Mouse (Mus musculus) stomach, embryonic 16.5 days (tissue): Measurements from ENCODE around the gene Cyp4f14. TPM values are rescaled to one million over a fixed set of nuclear protein-coding genes. Genes with fewer than 3 reads are reported as not detected.
A peak's percentile ranks its signal among the peaks of the same experiment; 100 is the strongest.
"Not testable (repeated sequence)": the region's sequence is repeated elsewhere in the genome, so short reads cannot be mapped to it uniquely, and the experiment has no call there.

Experiments used
- ATAC-seq: fragments of 200-750 bp; cut with Nextera tagmentation; 2 replicates; pipeline ENCODE4 v1.8.0; 2017; ENCODE audit warnings: moderate number of reproducible peaks, moderate TSS enrichment; ENCODE audit not compliant: insufficient read depth, low FRiP score
- H3K27ac ChIP-seq: fragments of 300-500 bp; sonication (generic); 2 replicates; pipeline ENCODE4 v1.5.1; 2014; ENCODE audit warnings: low read length
- H3K27me3 ChIP-seq: fragments of 300-500 bp; sonication (generic); 2 replicates; pipeline ENCODE4 v1.6.1; 2014; ENCODE audit warnings: low read length, control low read depth, mixed read lengths; ENCODE audit not compliant: control insufficient read depth, insufficient read depth
- H3K36me3 ChIP-seq: fragments of 300-500 bp; sonication (generic); 2 replicates; pipeline ENCODE4 v1.6.1; 2014; ENCODE audit warnings: low read length; ENCODE audit not compliant: control insufficient read depth, insufficient read depth
- H3K4me1 ChIP-seq: fragments of 300-500 bp; sonication (generic); 2 replicates; pipeline ENCODE4 v1.6.1; 2014; ENCODE audit warnings: low read length, control low read depth, mixed read lengths; ENCODE audit not compliant: control insufficient read depth, insufficient read depth
- H3K4me2 ChIP-seq: fragments of 300-500 bp; sonication (generic); 2 replicates; pipeline ENCODE4 v1.6.1; 2014; ENCODE audit warnings: low read depth, low read length, mixed read lengths
- H3K4me3 ChIP-seq: fragments of 300-500 bp; sonication (generic); replicated peaks from 2 replicates; pipeline ENCODE4 v1.5.1; 2014; ENCODE audit warnings: mild to moderate bottlenecking, low read length
- H3K9ac ChIP-seq: fragments of 300-500 bp; sonication (generic); 2 replicates; pipeline ENCODE4 v1.6.1; 2014; ENCODE audit warnings: low read length
- H3K9me3 ChIP-seq: fragments of 300-500 bp; sonication (generic); replicated peaks from 2 replicates; pipeline ENCODE4 v1.6.1; 2016; ENCODE audit warnings: low read length, control low read depth; ENCODE audit not compliant: control insufficient read depth
- WGBS: fragments of 180-500 bp; shearing (Covaris S2); extraction: QIAGEN DNeasy Blood & Tissue Kit; methylation state at CpG from one replicate; pipeline ENCODE4 v1.1.7; 2014; 5-methylcytosine and 5-hydroxymethylcytosine counted together
- polyA plus RNA-seq: library from polyadenylated mRNA; unstranded; fragments of >200 nt; fragmentation: Nextera tagmentation; extraction: Ambion mirVana; gene quantifications from 2 replicates; pipeline ENCODE4 v1.2.1, GENCODE M21; 2015

Cyp4f14 gene
- polyA plus RNA-seq, 1 experiment from 2014 or later, result 0.41 TPM

DNA sequence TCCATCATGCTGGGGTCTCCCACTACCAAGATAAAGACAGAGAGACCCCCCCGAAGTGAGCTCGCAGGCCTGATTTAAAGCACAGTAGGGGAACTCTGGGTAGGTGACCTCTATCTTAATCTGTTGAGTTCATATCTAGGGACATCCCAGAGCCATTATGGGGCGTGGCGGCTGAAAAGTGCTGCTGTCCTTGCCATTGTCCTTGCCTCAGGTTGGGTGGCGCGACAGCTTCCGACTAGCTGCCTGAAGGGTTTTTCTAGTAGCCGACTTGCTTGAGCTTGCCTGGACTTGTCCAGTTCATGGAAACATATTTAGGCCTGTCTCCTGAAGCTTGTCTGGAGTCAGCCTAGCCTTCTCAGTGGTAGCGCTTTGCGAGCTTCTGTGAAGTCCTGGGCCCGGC lies 38.4 kb downstream of the Cyp4f14 start:
- H3K27me3 ChIP-seq, result no peaks in the 10 kb centered on the region
- no peak overlapping the region for H3K9ac ChIP-seq
- H3K36me3 ChIP-seq, result peaks cover 12% of the 10 kb centered on the region; the same call in 1 of the 2 replicates
- H3K9me3 ChIP-seq, result 0 out of 2 replicates have a peak, but pooled peaks cover 4% of the 10 kb centered on the region
- H3K27ac ChIP-seq, result no peak overlapping the region
- no peak overlapping the region for H3K4me3 ChIP-seq
- no peak overlapping the region for H3K4me2 ChIP-seq
- ATAC-seq, result no peak
- H3K4me1 ChIP-seq, result no peaks in the 10 kb centered on the region
- 84% methylated on average over 11 of the region's 11 CpGs for WGBS

DNA sequence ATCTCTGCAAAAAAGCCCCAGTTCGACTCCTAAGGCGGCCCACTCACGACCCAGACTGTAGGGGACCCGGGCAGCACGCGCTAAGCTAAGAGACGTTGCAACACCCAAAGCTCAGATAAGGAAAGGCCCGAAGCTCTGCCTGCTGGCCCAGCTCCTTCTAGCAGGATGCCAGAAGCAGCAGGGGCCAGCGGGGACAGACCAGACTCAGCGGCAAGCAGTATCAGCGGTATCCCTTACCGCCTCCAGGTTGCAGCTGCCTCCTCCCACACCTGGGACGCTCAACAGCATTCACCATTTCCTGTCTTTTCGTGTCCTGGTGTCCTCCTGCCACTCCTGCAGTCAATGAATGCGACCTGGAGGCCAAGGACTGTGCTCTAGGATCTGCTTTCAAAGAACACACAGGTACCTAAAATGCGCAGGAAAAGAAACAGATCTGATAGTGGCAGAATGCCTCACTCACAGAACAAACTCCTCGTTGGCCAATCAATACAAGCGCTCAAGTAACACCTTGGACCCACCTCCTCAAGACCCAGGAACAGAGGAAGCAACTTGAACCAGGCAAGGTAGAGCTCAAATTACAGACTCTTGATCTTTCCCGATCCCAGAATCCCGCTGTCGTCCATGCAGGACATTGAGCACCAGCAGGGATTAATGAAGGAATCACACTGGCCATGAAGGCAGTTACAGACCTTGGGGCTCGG lies 39.5 kb downstream of the Cyp4f14 start:
- Histone ChIP-seq H3K36me3 (0 out of 2 replicates have a peak, but pooled peaks cover 5% of the 10 kb centered on the region), H3K4me3 (peak overlapping the region; percentile 18), H3K4me1 (no peaks in the 10 kb centered on the region), H3K27ac (no peak overlapping the region), H3K4me2 (peak overlapping the region; percentile 35), H3K9ac (no peak overlapping the region), H3K27me3 (no peaks in the 10 kb centered on the region), H3K9me3 (0 out of 2 replicates have a peak, but pooled peaks cover 4% of the 10 kb centered on the region)
- ATAC-seq, result 0 out of 2 replicates have a peak, but pooled peaks have one; percentile 33
- 5% methylated on average over 22 of the region's 22 CpGs for whole genome bisulfite sequencing

DNA sequence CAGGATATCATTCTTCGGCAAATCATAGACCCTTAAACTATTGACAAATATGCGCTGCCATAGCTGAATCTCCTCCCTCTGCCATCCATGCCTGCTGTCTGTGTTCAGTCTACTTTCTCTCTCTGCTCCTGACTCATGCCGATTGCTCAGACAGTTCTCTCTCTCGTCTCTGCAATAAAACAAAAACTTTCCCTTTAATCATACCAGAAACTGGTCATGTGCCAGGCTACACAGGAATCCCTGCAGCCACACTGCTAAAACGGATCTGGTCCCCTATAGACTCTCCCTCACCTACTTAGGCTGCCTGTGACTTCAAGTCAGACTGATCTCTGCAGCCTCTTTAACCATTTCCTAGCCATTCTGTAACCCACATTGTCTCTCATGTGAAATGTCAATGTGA lies 44.4 kb downstream of the Cyp4f14 start:
- Histone ChIP-seq H3K27me3 (no peaks in the 10 kb centered on the region), H3K4me1 (no peaks in the 10 kb centered on the region), H3K9ac (no peak overlapping the region), H3K36me3 (no peaks in the 10 kb centered on the region), H3K4me2 (no peak overlapping the region), H3K4me3 (no peak overlapping the region), H3K27ac (no peak overlapping the region), H3K9me3 (no peaks in the 10 kb centered on the region; the same call in 1 of the 2 replicates)
- no peak for ATAC-seq
- 60% methylated on average over 5 of the region's 5 CpGs for WGBS

GRCm38 (mm10) chr17:32872091-32872490 lies 45.1 kb downstream of the Cyp4f14 start:
- H3K27me3 ChIP-seq, result no peaks in the 10 kb centered on the region
- no peak overlapping the region for H3K4me3 ChIP-seq
- 77% methylated on average over 4 of the region's 4 CpGs for WGBS
- no peak overlapping the region for H3K4me2 ChIP-seq
- H3K9ac ChIP-seq, result no peak overlapping the region
- H3K36me3 ChIP-seq, result no peaks in the 10 kb centered on the region
- no peak overlapping the region for H3K27ac ChIP-seq
- no peaks in the 10 kb centered on the region; the same call in 1 of the 2 replicates for H3K9me3 ChIP-seq
- no peak for ATAC-seq
- H3K4me1 ChIP-seq, result no peaks in the 10 kb centered on the region

DNA sequence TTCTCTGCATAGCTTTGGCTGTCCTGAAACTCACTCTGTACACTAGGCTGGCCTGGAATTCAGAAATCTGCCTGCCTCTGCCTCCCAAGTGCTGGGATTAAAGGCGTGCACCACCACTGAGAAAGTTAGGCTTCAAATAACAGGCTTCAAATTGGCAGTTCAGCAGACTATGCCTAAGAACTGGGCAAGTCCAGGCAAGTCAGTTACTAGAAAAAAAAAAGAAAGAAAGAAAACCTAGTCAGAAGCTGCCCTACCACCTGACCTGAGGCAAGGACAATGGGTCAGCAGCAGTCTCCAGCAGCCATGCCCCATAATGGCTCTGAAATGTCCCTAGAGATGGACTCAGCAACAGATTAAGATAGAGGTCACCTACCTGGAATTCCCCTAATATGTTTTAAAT lies 45.7 kb downstream of the Cyp4f14 start:
- ATAC-seq, result no peak

GRCm38 (mm10) chr17:32867266-32867665 lies 49.9 kb downstream of the Cyp4f14 start:
- H3K9me3 ChIP-seq, H3K4me2 ChIP-seq, H3K27ac ChIP-seq, H3K4me1 ChIP-seq, ATAC-seq, H3K9ac ChIP-seq, H3K4me3 ChIP-seq, H3K36me3 ChIP-seq, H3K27me3 ChIP-seq: not testable (repeated sequence)
- 69% methylated on average over 3 of the region's 7 CpGs for WGBS

More for the DNA sequence above, 45.7 kb downstream of the Cyp4f14 start:
- Histone ChIP-seq H3K4me1 (no peaks in the 10 kb centered on the region), H3K9me3 (no peaks in the 10 kb centered on the region; the same call in 1 of the 2 replicates), H3K27ac (no peak overlapping the region), H3K27me3 (no peaks in the 10 kb centered on the region), H3K4me3 (no peak overlapping the region), H3K36me3 (no peaks in the 10 kb centered on the region), H3K9ac (no peak overlapping the region), H3K4me2 (no peak overlapping the region)
- WGBS, result 88% methylated on average over 1 of the region's 1 CpGs

- H3K36me3 ChIP-seq, H3K27me3 ChIP-seq, H3K9ac ChIP-seq, H3K4me1 ChIP-seq, H3K4me2 ChIP-seq, H3K9me3 ChIP-seq, ATAC-seq, H3K4me3 ChIP-seq, H3K27ac ChIP-seq: not testable (repeated sequence)
- 64% methylated on average over 3 of the region's 6 CpGs for WGBS
Measured at GRCm38 (mm10) chr17:32856713-32857112, 60.4 kb downstream of the Cyp4f14 start.

Other genes starting within 250 kb of the Cyp4f14 start
- 0.41 and 1.0 TPM in 2 replicates for gene Cyp4f15, start 231.7 kb downstream of the Cyp4f14 start, polyA plus RNA-seq
- gene Zfp871, start 129.1 kb downstream of the Cyp4f14 start, polyA plus RNA-seq, result 23.6 and 30.6 TPM in 2 replicates
- gene Zfp811, start 107.4 kb downstream of the Cyp4f14 start, polyA plus RNA-seq, result 4.5 and 4.8 TPM in 2 replicates
- 7.9 and 9.4 TPM in 2 replicates for gene Zfp799, start 87.1 kb downstream of the Cyp4f14 start, polyA plus RNA-seq
- 5.8 and 6.7 TPM in 2 replicates for gene Zfp870, start 25.7 kb downstream of the Cyp4f14 start, polyA plus RNA-seq
- gene Cyp4f13, start 30.1 kb upstream of the Cyp4f14 start, polyA plus RNA-seq, result 18.3 and 20.4 TPM in 2 replicates
- 10.6 and 11.7 TPM in 2 replicates for gene Zfp472, start 48.5 kb upstream of the Cyp4f14 start, polyA plus RNA-seq
- gene Zfp952, start 75.8 kb upstream of the Cyp4f14 start, polyA plus RNA-seq, result 11.1 and 11.8 TPM in 2 replicates
- gene Zfp763, start 116.1 kb upstream of the Cyp4f14 start, polyA plus RNA-seq, result 10.5 and 10.9 TPM in 2 replicates
- gene 4921501E09Rik, start 150.7 kb upstream of the Cyp4f14 start, polyA plus RNA-seq, result not detected in 2 replicates
- gene Zfp563, start 172.0 kb upstream of the Cyp4f14 start, polyA plus RNA-seq, result 6.9 and 7.9 TPM in 2 replicates
- gene Morc2b, start 222.3 kb upstream of the Cyp4f14 start, polyA plus RNA-seq, result not detected in 2 replicates